Mouse (Mus musculus) kidney, embryonic 15.5 days (tissue): ENCODE measurements around the gene Vmn1r2. TPM values are rescaled to one million over a fixed set of nuclear protein-coding genes. Genes with fewer than 3 reads are reported as not detected.
"Not testable (repeated sequence)": the region's sequence is repeated elsewhere in the genome, so short reads cannot be mapped to it uniquely, and the experiment has no call there.

Experiments used
- ATAC-seq: fragments of 200-750 bp; cut with Nextera tagmentation; replicated peaks from 2 replicates; pipeline ENCODE4 v1.8.0; 2017; ENCODE audit warnings: moderate TSS enrichment; ENCODE audit not compliant: low FRiP score
- H3K27ac ChIP-seq: fragments of 300-500 bp; sonication (generic); 2 replicates; pipeline ENCODE4 v1.5.1; 2015; ENCODE audit warnings: mild to moderate bottlenecking, inconsistent platforms
- H3K27me3 ChIP-seq: fragments of 300-500 bp; sonication (generic); 2 replicates; pipeline ENCODE4 v1.6.1; 2015; ENCODE audit warnings: inconsistent platforms
- H3K36me3 ChIP-seq: fragments of 300-500 bp; sonication (generic); 2 replicates; pipeline ENCODE4 v1.6.1; 2015; ENCODE audit warnings: inconsistent platforms
- H3K4me1 ChIP-seq: fragments of 300-500 bp; sonication (generic); 2 replicates; pipeline ENCODE4 v1.6.1; 2015; ENCODE audit warnings: inconsistent platforms
- H3K4me2 ChIP-seq: fragments of 300-500 bp; sonication (generic); 2 replicates; pipeline ENCODE4 v1.6.1; 2015; ENCODE audit warnings: moderate library complexity, mild to moderate bottlenecking, inconsistent platforms
- H3K4me3 ChIP-seq: fragments of 300-500 bp; sonication (generic); replicated peaks from 2 replicates; pipeline ENCODE4 v1.5.1; 2015; ENCODE audit warnings: mild to moderate bottlenecking, inconsistent platforms
- H3K9ac ChIP-seq: fragments of 300-500 bp; sonication (generic); 2 replicates; pipeline ENCODE4 v1.6.1; 2015; ENCODE audit warnings: mild to moderate bottlenecking, inconsistent platforms
- H3K9me3 ChIP-seq: fragments of 300-500 bp; sonication (generic); replicated peaks from 2 replicates; pipeline ENCODE4 v1.6.1; 2016; ENCODE audit warnings: inconsistent platforms
- WGBS: fragments of 180-500 bp; shearing (Covaris S2); methylation state at CpG from one replicate; pipeline ENCODE4 v1.1.7; 2015; ENCODE audit warnings: mixed read lengths; 5-methylcytosine and 5-hydroxymethylcytosine counted together
- polyA plus RNA-seq: library from polyadenylated mRNA; unstranded; fragments of >200 nt; fragmentation: Nextera tagmentation; extraction: Ambion mirVana; gene quantifications from 2 replicates; pipeline ENCODE4 v1.2.1, GENCODE M21; 2015

Vmn1r2 gene
- polyA plus RNA-seq, 1 experiment from 2014 or later = not detected

DNA sequence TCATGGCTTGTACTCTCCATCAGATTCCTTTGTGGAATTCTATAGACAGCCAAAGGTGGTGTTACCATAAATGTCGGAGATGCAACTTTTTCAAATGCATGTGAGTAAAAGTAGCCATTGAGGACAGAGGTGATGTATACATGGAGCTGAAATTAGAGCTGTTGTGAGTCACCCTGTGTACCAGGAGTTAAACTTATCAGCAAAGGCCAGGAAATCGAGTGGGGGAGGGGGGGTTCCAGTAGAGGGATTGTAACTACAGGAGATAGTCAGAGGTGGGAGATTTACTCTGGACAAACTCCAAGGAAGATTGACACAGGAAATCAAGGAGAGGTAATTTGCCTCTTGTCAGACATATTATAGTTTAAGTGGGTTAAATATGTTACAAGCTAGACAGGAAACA is 49.3 kb downstream of the Vmn1r2 start:
- H3K9me3 ChIP-seq, H3K4me3 ChIP-seq, H3K4me1 ChIP-seq, H3K27ac ChIP-seq, ATAC-seq, H3K36me3 ChIP-seq, H3K4me2 ChIP-seq, H3K27me3 ChIP-seq, H3K9ac ChIP-seq: not testable (repeated sequence)
- WGBS = 76% methylated on average over 2 of the region's 2 CpGs

Other genes with a start within 250 kb of the Vmn1r2 start
- gene Vmn1r3, start 18.0 kb downstream of the Vmn1r2 start, polyA plus RNA-seq = not detected in 2 replicates